Mouse (Mus musculus) testis, postnatal 14 days (tissue): ENCODE data around the gene Tbx5.

ENCODE experiments used
- DNase-seq: peaks from one replicate; pipeline ENCODE4 v3.0.0; 2021; ENCODE audit warnings: low spot score

Gene Tbx5

DNA sequence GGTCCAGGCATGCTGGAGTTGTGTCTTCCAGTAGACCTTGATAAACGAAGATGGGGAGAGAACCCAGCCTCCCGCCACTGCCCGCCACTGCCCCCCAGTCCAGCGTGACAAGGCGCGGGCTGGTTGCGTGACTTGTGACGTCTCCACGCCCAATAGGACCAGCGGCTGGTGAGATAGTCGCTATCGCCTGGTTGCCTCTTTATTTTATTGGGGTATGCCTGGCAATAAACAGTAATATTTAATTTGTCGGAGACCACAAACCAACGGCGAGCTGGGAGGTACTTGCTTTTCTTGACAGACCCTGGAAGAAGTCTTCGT is at the start of gene Tbx5:
TSS of gene Tbx5 (plus strand) at position 190 of the 318 bp plus-strand sequence.
- no peak for DNase-seq

DNA sequence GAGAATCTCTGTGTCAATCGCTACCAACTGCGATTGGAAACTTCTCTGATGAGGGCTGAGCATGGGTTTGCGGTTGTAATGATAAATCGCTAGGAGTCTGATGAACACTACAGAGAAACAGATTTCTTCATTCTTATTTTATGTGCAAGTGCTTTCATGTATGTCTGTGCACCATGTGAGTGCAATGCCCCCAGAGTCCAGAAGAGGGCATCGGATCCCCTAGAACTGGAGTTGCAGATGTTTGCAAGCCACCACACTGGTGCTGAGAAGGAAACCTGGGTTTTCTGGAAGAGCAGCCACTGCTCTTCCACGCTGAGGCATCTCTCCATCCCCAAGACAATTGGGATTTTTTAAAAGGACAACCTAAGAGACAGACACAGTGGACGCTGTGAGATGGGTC is 46.5 kb upstream of the Tbx5 start:
- DNase-seq: no peak

DNA sequence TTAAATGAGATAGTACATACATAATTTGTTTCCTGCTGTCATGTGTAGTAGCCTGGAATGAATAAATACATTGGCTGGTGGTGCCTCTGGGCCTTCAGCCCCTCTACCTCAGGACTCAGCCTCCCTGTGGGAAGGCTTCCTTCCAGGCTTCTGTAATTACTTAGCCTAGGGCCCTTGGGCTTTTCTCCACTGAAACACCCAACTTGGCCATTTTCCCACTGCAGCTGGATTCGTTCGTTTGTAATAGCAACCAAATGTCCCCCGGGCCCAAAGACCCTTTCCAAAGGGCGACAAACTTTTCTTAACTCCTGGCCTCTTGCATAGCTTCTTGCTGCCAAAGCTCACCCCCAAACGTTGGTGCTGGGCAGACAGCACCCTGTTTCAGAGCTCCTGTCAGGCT is 40.8 kb upstream of the Tbx5 start:
- no peak for DNase-seq

DNA sequence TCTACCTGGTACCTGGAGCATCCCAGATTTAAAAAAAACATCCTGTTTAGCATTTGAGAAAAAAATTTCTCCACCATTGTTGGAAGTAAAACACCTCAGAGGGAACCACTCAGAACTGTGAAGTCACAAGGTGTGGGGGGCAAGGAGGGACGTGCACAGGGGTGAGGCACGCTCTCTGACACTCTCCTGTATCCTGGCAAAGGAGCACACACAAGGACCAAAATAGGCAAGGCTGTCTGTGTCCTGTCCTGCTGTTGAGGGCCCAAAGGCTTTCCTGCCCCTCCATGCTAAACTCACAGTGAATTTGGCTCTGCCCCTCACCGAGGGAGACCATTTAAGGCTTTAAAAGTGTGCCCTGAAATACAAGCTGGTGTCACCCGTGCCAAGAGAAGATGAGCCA is 38.5 kb upstream of the Tbx5 start:
- DNase-seq: no peak

DNA sequence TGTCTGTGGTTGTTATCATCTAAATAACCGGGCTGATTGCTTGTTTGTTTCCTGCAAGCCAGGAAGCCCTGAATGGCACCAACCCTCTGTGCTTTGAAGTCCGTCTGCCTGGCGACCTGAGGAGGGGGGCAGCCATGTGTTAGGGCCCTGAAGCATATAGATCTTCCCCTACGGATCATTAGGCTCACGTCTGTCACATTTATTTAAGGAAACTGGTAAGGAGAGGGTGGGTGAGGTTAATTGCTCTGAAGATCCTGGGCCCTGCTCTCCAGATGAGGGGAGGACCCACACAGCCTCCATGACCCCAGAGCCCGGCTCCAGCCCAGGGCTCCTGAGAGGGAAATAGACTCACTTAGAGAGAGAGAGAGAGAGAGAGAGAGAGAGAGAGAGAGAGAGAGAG is 37.1 kb upstream of the Tbx5 start:
- no peak for DNase-seq

DNA sequence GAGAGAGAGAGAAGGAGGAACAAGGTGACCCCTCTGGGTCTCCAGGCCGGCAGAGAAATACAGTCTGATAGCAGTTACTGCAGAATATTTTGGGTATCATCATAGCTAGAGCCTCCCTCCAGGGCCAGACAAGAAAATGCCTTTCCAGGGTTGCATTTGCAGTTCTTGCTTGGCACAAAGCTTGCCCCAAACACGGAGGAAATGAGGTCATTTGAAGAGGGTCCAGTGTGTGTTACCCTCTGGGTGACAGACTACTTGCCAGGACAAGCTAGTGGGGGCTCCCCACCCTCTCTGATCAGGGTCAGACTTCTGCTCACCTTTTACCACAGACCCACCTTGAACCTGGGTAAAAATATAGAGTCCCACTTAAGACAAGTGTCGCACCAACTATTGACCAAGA is 36.7 kb upstream of the Tbx5 start:
- no peak for DNase-seq

DNA sequence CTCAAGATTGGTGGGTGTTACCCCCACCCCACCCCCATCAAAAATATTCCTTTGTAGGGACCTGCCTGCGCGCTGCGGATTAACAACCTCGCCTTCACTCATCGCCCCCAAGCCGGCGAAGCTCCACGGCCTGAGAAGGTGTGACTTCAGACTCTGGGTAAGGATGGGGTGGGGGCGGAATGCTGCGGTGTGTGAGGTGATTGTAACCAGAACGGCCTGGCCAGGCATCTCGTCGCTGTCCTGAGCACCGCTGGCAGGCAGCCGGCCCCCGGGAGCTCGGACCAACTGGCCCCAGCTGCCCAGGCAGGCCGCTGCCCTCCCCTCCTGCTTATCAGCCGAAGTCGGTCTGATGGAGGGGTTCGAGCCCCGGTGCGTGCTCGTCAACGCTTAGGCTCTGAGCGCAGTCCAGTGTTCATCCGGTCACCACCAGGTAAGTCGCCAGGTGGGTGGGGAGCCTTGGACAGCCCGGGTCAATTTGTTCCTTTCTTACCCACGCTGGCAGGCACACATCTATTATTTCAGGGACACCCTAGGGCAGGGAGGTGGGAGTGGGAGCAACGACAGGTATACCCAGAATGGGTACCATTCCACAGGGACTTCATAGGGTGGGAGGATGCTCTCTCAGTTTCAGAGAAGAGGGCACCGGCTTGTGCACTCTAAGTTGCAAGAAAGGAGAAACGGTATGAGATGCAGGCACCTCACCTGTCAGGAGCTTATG is 35.9 kb upstream of the Tbx5 start:
- no peak for DNase-seq

DNA sequence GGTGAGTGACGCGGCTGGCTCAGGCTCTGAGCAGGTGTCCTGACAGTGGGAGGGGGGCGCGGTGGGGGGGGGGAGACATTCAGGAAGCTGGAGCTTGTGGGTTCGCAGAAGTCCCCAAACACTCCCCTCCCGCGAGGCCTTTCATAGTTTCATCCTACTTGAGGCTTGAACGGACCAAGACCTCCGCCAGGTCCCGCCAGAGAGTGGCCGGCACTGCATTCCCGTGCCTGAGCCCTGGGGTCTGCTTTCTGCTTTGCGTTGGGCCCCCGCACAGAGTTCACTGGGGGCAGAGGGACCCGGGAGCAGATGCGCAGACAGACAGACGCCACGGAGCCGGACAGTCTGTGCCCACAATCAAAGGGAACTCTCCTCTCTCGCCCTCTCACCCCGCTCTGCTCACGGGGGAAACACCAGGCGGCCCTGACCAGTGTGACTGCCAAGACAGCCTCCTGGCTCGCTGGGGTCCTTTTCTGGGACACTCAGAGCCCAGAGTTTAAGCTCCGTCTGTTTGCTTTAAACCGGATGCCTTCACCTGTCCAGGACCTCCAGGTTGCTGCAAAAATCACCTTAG is 34.8 kb upstream of the Tbx5 start:
- DNase-seq: no peak

DNA sequence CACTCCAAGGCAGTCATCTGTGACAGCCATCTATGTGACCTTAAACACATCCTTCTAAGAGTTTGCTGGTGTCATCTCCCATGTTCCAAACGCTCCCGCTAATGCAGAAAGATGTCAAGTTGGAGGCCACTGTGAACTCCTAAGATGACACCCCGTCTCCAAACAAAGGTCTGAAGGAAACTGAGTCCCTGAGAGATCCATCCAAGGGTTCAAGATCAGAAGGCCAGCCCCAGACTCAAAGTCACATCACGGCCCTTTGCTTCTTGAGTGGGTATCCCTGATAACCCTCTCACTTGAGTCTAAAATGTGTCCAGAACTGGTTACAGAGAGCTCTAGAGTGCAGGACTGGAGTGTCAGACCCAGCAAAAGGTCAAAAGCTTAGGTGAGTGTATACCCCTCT is 34.2 kb upstream of the Tbx5 start:
- DNase-seq: no peak

DNA sequence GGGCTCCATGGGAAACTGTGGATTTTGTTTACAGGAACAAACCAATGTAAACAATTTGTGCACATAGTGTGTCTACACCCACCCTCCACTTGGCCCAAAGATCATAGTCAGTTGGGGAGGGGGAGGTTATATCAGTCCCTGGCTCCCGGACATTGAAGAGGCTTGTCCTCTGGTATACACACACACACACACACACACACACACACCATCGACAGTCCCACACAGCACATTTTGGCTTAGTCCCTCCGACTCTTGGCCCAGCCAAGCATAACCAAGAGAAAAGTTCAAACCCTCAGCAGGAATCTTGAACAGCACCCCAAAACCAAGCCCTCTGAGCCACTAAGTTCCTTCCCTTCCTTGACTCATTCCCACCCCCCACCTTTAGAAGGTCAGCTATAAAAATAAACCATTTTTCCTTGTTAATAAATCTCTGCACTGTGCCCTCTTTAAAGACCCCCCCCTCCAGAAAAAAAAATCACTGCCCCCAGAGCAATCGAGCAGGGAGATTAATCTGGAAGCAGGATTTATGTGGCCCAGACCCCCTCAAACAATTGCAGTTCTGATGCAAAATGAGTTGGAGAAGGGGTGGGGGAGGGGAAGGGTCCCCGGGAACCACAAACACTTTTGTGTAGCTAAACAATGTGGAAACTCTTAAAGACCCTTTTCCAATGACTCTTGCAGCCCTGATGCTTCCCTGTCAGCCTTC is 33.6 kb upstream of the Tbx5 start:
- no peak for DNase-seq

DNA sequence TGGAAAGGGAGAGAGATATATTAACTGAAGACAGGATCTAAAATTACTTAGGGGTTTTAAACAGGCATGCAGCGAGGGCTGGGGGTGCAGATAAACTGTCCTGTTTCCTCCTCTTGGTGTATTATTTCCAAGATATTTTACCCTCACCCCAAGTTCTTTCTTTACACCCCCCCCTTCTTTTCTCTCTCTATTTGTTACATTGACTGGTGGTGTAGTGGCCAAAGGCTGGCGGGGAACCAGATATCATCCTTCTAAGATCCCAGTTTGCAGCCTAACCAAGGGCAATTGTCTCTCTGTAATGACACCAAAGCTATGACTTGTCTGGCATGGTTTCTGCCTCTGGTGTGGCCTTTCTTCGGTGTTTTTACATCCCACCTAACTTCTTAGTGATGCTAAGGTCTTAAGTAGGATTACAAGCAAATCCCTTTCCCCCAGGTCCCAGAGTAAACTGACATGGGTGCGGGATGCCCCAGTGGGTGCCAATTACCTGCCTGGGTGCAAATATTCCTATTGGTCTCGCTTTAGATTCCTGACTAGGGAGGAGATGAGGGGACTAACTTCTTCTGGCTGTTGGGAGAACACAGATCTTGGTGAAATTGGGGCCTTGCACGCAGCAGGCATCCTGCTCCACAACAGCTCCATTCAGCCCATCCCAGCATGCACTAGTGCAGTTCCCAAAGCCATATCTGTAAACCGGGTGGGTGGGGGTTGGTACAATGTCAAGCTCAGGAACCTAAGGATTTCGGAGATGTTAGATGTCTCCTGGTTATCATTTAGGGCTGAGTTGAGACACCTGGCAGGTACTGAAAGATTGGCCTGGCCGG is 32.8 kb upstream of the Tbx5 start:
- no peak for DNase-seq

DNA sequence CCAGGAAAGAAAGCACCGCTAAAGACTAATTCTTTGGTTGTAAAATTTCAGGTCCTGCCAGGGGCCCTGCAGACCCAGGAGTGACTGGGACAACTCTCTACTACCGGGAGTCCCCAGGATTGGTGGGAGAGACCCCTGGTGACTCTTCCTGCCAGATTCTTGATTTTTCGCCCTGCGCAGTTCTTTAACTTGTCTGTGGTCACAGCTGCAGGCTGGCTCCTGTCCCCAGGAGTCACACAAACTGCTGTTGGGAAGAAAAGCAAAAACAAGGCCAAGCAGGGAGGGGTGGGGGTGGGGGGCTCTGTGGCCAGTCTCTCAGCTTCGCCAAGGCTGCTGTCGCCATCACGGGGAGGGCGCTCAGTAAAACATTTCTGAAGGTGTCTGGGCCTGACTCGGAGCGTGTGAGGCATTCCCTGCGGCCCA is 32.2 kb upstream of the Tbx5 start:
- no peak for DNase-seq

DNA sequence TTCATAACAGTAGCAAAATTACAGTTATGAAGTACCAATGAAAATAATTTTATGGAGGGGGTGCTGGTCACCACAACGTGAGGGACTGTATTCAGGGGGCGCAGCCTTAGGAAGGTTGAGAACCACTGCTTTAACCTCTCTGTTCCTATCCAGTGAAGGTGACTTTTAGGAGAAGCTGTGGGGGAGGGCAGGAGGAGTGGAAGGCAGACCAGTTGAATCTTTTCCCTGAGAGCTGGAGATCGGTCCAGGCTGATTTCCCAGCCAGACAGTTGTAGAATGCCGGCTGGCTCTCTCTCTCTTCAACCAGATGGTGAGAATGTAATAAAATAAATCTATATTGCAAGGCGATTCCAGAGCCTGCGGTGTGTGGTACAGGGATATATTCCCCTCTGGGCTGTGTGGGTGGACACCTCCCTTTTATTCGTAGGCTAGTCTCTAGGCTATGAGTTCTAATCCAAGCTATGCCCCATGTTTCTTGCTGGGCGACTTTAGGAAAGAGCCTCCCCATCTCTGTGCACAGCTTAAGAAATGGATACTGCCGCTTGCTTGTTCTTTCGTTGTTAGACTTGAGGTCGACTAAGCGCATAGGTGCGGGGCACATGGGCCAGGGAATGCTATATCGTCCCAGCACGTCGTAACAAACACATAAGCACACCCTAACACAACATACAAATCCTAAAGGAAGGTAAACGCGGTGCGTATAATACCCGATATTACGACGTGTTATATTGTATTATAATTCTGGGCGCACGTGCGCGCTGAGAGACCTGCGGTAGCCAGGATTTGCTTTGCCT is 29.7 kb upstream of the Tbx5 start:
- no peak for DNase-seq

DNA sequence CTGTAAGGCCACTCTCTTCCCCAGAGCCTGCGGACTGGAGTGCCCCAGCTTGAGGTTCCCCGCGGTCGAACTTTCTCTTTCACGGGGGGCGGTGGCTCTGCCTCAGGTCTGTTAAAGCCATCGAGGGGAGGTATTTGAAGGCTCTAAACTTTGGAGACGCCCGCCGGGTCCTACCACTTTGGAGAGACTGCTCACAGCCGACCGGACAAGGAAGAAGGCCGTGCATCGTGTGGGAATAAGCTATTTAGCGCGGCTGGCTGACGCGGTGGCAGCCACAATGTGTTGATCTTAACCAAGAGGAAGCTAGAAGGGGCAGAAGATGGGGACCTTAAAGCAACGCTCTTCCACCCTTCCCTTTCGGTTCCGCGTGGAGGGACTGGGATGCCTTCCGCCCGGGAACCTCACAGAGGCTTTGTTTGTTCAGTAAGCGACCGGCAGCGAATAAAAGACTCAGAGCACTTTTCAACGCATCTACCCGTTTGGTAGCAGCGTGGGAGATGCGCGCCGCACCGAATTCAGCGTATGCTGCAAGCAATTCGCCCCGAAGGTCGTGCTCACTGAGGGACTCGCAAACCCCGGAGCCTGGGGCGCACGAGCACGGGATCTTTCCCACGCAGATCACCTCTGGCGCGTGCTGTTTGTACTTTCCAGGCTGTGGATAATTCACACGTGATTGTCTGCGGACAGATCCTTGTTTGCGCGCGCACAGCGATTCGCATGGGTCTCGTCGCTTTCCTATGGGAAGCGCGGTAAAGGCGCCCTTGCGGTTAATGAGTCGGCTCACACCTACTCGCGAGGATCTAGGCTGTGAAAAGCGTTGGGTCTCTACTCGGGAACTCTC is 28.8 kb upstream of the Tbx5 start:
- no peak for DNase-seq

DNA sequence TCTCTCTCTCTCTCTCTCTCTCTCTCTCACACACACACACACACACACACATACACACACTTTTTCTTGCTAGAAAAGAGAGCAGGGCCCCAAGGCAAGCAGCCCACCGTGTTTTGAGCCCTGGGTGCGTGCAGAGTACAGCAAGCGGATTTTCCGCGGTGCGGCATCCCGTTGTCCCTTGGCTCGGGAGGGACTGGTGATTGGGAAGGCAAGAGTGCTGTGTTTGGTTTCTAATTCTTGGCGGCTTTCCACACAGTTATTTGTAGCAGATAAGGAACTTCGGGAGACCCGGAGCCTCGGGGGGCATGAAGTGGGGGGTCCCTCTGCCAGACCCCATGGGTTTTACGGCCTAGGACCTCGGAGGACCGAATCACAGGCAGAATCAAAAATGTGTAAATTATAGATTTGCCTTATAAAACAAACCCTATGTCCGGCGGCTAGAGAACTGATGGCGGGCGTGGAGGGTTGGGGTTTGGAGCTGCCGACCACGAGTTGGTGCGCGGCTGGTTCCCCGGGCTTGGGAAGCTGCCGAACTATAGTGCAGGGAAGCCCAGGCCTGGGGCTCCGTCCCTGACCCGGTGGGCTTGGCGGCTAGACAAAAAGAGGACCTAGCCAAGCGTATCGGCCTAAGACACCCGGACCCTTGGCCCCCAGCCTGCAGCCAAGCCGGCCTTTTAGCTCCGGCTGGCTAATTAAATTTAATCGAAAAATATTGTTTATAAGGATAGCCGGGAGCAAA is 28.0 kb upstream of the Tbx5 start:
- DNase-seq: no peak

DNA sequence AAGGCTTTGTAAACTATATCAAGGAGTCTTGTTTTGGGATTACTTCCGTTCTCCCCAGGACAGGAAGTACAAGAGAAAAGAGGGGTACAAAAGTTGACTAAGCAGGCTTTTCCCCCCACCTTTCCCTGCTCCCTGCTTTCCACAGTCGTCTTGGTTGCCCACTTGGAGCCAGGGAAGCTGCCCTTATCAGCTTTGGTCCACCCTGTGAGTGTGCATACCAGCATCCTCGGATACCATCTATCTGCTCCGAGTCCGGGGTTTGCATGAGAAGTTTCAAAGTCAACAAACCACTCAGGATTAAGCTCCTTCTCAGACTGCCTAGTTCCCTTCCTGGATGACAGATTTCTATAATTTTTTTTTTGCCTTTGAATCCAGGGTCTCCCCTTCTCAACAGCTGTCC is 26.8 kb upstream of the Tbx5 start:
- no peak for DNase-seq

DNA sequence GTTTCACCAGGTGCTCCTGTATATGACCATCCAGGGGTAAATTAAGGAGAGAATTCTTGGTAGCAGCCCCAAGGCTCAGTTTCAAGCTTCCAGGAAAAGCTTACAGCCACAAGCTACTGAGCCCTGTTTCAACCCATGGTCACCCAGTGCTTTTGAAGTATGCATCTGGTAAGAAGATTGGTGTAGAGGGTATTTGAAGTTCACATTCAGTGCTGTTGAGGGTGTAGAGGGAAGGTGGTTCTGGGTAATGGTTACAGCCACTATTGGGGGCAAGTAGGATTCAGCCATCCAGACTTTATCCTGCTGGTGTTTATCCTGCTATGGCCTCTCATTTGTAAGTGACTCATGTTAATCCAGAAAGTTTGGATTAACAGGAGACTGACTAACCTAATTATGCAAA is 26.0 kb upstream of the Tbx5 start:
- DNase-seq: no peak

DNA sequence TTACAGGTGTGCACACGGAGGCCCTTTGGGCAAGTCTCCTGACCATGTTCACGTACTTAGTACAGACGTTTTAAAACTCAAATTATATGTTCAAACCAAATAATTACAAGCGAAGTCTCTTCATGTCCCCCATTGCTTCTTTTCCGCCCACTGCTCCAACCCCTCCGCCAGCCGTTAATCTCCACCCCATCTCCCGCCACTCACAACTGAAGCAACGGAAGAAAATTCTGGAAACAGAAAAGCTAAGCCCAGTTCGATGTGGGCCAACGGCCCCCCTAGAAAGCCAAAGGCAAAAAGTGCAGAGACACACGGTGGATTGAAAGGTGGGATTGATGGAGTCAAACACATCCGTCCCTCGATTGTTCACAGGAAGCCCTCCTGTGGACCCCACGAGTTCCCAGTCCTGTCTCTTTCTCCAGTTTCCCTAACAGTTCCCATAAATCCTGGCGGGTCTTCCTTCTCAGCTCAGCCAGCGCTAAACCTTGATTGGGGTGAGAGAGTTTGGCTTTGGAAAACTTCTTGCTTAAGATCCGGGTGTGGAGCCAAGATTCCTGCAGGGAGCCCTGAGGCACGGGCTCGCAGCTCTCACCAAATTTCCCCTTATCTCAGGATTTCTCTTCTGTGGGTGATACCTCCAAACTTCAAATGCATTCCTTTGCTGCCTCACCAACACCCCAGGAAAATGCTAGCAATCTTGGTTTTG is 24.8 kb upstream of the Tbx5 start:
- no peak for DNase-seq

DNA sequence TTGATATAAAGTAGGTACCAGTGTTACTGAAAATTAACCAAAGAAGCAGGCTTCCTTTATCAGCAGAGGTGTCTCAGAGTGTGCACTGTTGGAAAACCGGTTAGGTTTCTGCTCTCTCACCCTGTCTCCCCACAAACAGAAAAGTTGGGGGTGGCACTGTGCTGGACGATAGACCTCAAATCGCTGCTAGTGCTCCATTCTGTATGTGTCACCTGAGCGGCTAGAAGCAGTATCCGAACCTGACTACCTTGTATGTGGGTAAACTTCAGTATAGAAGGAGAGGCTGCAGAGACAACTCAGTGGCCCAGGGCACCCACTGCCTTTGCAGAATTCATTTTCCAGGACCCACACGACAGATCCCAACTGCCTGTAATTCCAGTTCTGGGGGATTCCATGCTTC is 23.8 kb upstream of the Tbx5 start:
- no peak for DNase-seq
